Mouse (Mus musculus): ENCODE measurements around the gene Zbtb12.
"Not testable (repeated sequence)": the region's sequence is repeated elsewhere in the genome, so short reads cannot be mapped to it uniquely, and the experiment has no call there.

The Zbtb12 gene

GRCm38 (mm10) chr17:34879336-34879879 is at the start of gene Zbtb12:
Gene Zbtb12, plus strand, starts transcription at chr17:34879483.
- DNase-seq: no peak

- not testable (repeated sequence) for DNase-seq
Measured at GRCm38 (mm10) chr17:34830776-34831175, 48.5 kb upstream of the Zbtb12 start.

- no peak for DNase-seq
Measured at GRCm38 (mm10) chr17:34836155-34836855, 43.0 kb upstream of the Zbtb12 start.

- DNase-seq: peak; percentile 97
Measured at GRCm38 (mm10) chr17:34836856-34837221, 42.4 kb upstream of the Zbtb12 start, which contains the start of the genes Stk19 and Dxo. Gene Stk19, minus strand, starts transcription at chr17:34836945. Gene Dxo, plus strand, starts transcription at chr17:34837019.

GRCm38 (mm10) chr17:34837464-34838324 is 41.6 kb upstream of the Zbtb12 start:
- DNase-seq: peak in 1 of 2 experiments; percentile 18

GRCm38 (mm10) chr17:34838785-34839184 is 40.5 kb upstream of the Zbtb12 start:
- no peak for DNase-seq

- no peak for DNase-seq
Measured at GRCm38 (mm10) chr17:34840736-34841307, 38.5 kb upstream of the Zbtb12 start.

GRCm38 (mm10) chr17:34844884-34845283 is 34.4 kb upstream of the Zbtb12 start:
- DNase-seq: peak in 1 of 2 experiments; percentile 24

GRCm38 (mm10) chr17:34847192-34847591 is 32.1 kb upstream of the Zbtb12 start:
- no peak for DNase-seq

- no peak for DNase-seq
Measured at GRCm38 (mm10) chr17:34847615-34848014, 31.7 kb upstream of the Zbtb12 start.

GRCm38 (mm10) chr17:34849722-34850516 is 29.4 kb upstream of the Zbtb12 start, which contains the start of the genes Skiv2l and Nelfe:
Gene Skiv2l, minus strand, starts transcription at chr17:34850210.
Gene Nelfe, plus strand, starts transcription at chr17:34850391.
- DNase-seq: peak; percentile 98

- peak in 1 of 2 experiments; percentile 20 for DNase-seq
Measured at GRCm38 (mm10) chr17:34850517-34851125, 28.7 kb upstream of the Zbtb12 start.

GRCm38 (mm10) chr17:34853511-34853910 is 25.8 kb upstream of the Zbtb12 start:
- no peak for DNase-seq

- DNase-seq: no peak
Measured at GRCm38 (mm10) chr17:34854761-34855160, 24.5 kb upstream of the Zbtb12 start.

GRCm38 (mm10) chr17:34855825-34856224 is 23.5 kb upstream of the Zbtb12 start:
- DNase-seq: peak; percentile 43 to 64

- no peak for DNase-seq
Measured at GRCm38 (mm10) chr17:34858670-34859069, 20.6 kb upstream of the Zbtb12 start.

- DNase-seq: no peak
Measured at GRCm38 (mm10) chr17:34860514-34860913, 18.8 kb upstream of the Zbtb12 start.

GRCm38 (mm10) chr17:34861704-34862415 is 17.4 kb upstream of the Zbtb12 start:
- DNase-seq: peak in 1 of 2 experiments; percentile 50

GRCm38 (mm10) chr17:34862416-34863081 is 16.7 kb upstream of the Zbtb12 start, which contains the start of gene Cfb:
Gene Cfb, minus strand, starts transcription at chr17:34862518.
- no peak for DNase-seq

- DNase-seq: no peak
Measured at GRCm38 (mm10) chr17:34865981-34866380, 13.3 kb upstream of the Zbtb12 start.
